Mouse (Mus musculus) stomach, postnatal 0 days (tissue): Measurements from ENCODE around the gene Fbl.

ENCODE experiments used
- CTCF ChIP-seq: IDR thresholded peaks from 2 replicates; pipeline ENCODE4 v1.5.1; 2016; ENCODE audit warnings: antibody characterized with exemption, low read depth, mild to moderate bottlenecking, moderate library complexity
- EP300 ChIP-seq: optimal IDR thresholded peaks from 2 replicates; pipeline ENCODE3; 2016; ENCODE audit warnings: antibody characterized with exemption

DNA sequence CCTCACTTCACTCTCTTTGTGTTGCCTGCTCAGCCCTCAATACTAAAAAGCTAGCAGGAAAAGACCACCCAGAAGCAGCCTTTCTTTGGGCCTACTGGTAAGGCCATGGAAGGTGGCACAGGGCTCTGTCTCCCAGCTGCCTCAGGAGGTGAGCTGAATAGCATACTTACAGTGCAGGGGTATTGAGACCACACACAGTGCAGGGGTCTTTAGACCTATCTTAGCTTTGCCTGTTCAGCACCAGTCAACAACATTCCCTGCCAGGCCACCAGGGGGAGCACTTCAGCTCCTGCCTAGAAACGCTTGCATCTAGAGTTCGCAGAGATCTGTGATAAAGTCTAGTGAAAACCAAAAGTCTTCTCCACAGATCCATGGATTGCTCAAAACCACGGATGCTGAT, 21.2 kb upstream of the Fbl start:
- TF ChIP-seq EP300 (no peak), CTCF (peak; percentile 87)
